Mouse (Mus musculus) embryonic facial prominence, embryonic 13.5 days (tissue): ENCODE measurements at regions not wholly inside any gene's neighbourhood (a gene's known extent, or its start where the extent isn't known, plus 50 kb on each side); places are given as distances from the start of the nearest gene placed in this dataset.

Source experiments
- ATAC-seq: fragments of 200-750 bp; cut with Nextera tagmentation; 2 replicates; pipeline ENCODE4 v1.8.0; 2017; ENCODE audit warnings: low read depth; ENCODE audit not compliant: insufficient number of reproducible peaks, insufficient read depth, low FRiP score, low TSS enrichment
- H3K27ac ChIP-seq: fragments of 300-500 bp; sonication (generic); 2 replicates; pipeline ENCODE4 v1.5.1; 2015; ENCODE audit warnings: moderate library complexity, mild to moderate bottlenecking, inconsistent platforms
- H3K27me3 ChIP-seq: fragments of 300-500 bp; sonication (generic); 2 replicates; pipeline ENCODE4 v1.6.1; 2015; ENCODE audit warnings: mild to moderate bottlenecking, inconsistent platforms
- H3K36me3 ChIP-seq: fragments of 300-500 bp; sonication (generic); 2 replicates; pipeline ENCODE4 v1.6.1; 2015; ENCODE audit warnings: mild to moderate bottlenecking, inconsistent platforms
- H3K4me1 ChIP-seq: fragments of 300-500 bp; sonication (generic); 2 replicates; pipeline ENCODE4 v1.6.1; 2015; ENCODE audit warnings: inconsistent platforms
- H3K4me2 ChIP-seq: fragments of 300-500 bp; sonication (generic); 2 replicates; pipeline ENCODE4 v1.6.1; 2015; ENCODE audit warnings: moderate library complexity, mild to moderate bottlenecking, inconsistent platforms
- H3K4me3 ChIP-seq: fragments of 300-500 bp; sonication (generic); 2 replicates; pipeline ENCODE4 v1.5.1; 2015; ENCODE audit warnings: mild to moderate bottlenecking, inconsistent platforms
- H3K9ac ChIP-seq: fragments of 300-500 bp; sonication (generic); 2 replicates; pipeline ENCODE4 v1.6.1; 2015; ENCODE audit warnings: mild to moderate bottlenecking, inconsistent platforms
- H3K9me3 ChIP-seq: fragments of 300-500 bp; sonication (generic); 2 replicates; pipeline ENCODE4 v1.6.1; 2016; ENCODE audit warnings: inconsistent platforms
- WGBS: fragments of 180-500 bp; shearing (Covaris S2); methylation state at CpG from one replicate; pipeline ENCODE4 v1.1.7; 2015; ENCODE audit warnings: mixed read lengths; 5-methylcytosine and 5-hydroxymethylcytosine counted together

- no peaks in the 10 kb centered on the region for H3K9me3 ChIP-seq
- H3K27me3 ChIP-seq, result no peaks in the 10 kb centered on the region
- peaks cover 11% of the 10 kb centered on the region; the same call in 1 of the 2 replicates for H3K4me1 ChIP-seq
- no peak overlapping the region for H3K9ac ChIP-seq
- no peak overlapping the region for H3K4me3 ChIP-seq
- ATAC-seq, result no peak
- H3K4me2 ChIP-seq, result no peak overlapping the region
- no peaks in the 10 kb centered on the region for H3K36me3 ChIP-seq
- no peak overlapping the region for H3K27ac ChIP-seq
These were observed 159.2 kb upstream of the Plxnc1 start for GRCm38 (mm10) chr10:95103808-95104207.

- WGBS, result 77% methylated on average over 4 of the region's 4 CpGs
- Histone ChIP-seq H3K36me3 (no peaks in the 10 kb centered on the region), H3K4me2 (no peak overlapping the region), H3K9me3 (no peaks in the 10 kb centered on the region), H3K9ac (no peak overlapping the region), H3K4me1 (peaks cover 10% of the 10 kb centered on the region; the same call in 1 of the 2 replicates), H3K4me3 (no peak overlapping the region), H3K27ac (no peak overlapping the region), H3K27me3 (no peaks in the 10 kb centered on the region)
- ATAC-seq, result no peak
These were observed 158.3 kb upstream of the Plxnc1 start for GRCm38 (mm10) chr10:95102981-95103380.

- no peak overlapping the region for H3K4me3 ChIP-seq
- no peak overlapping the region for H3K4me2 ChIP-seq
- 77% methylated on average over 5 of the region's 5 CpGs for WGBS
- no peaks in the 10 kb centered on the region for H3K36me3 ChIP-seq
- ATAC-seq, result no peak
- H3K9me3 ChIP-seq, result no peaks in the 10 kb centered on the region
- H3K4me1 ChIP-seq, result no peaks in the 10 kb centered on the region
- no peak overlapping the region for H3K27ac ChIP-seq
- no peaks in the 10 kb centered on the region for H3K27me3 ChIP-seq
- H3K9ac ChIP-seq, result no peak overlapping the region
These were observed 155.3 kb upstream of the Plxnc1 start for GRCm38 (mm10) chr10:95099906-95100305.

GRCm38 (mm10) chr10:95095847-95096246 is 151.2 kb upstream of the Plxnc1 start:
- no peak for ATAC-seq
- H3K4me2 ChIP-seq, result no peak overlapping the region
- no peak overlapping the region for H3K9ac ChIP-seq
- H3K36me3 ChIP-seq, result no peaks in the 10 kb centered on the region
- no peak overlapping the region for H3K27ac ChIP-seq
- H3K9me3 ChIP-seq, result no peaks in the 10 kb centered on the region
- WGBS, result 80% methylated on average over 4 of the region's 4 CpGs
- H3K4me3 ChIP-seq, result no peak overlapping the region
- no peaks in the 10 kb centered on the region for H3K27me3 ChIP-seq
- H3K4me1 ChIP-seq, result peaks cover 5% of the 10 kb centered on the region

GRCm38 (mm10) chr10:95094771-95095170 is 150.1 kb upstream of the Plxnc1 start:
- Histone ChIP-seq H3K36me3 (no peaks in the 10 kb centered on the region), H3K4me2 (no peak overlapping the region), H3K9me3 (no peaks in the 10 kb centered on the region), H3K4me3 (no peak overlapping the region), H3K9ac (no peak overlapping the region), H3K4me1 (peaks cover 5% of the 10 kb centered on the region), H3K27ac (no peak overlapping the region), H3K27me3 (no peaks in the 10 kb centered on the region)
- no peak for ATAC-seq
- WGBS, result 54% methylated on average over 8 of the region's 8 CpGs

- H3K9me3 ChIP-seq, result no peaks in the 10 kb centered on the region
- peaks cover 8% of the 10 kb centered on the region for H3K4me1 ChIP-seq
- WGBS, result 53% methylated on average over 5 of the region's 5 CpGs
- H3K4me3 ChIP-seq, result no peak overlapping the region
- no peak overlapping the region for H3K4me2 ChIP-seq
- ATAC-seq, result no peak
- H3K27me3 ChIP-seq, result no peaks in the 10 kb centered on the region
- H3K9ac ChIP-seq, result no peak overlapping the region
- H3K36me3 ChIP-seq, result no peaks in the 10 kb centered on the region
- no peak overlapping the region for H3K27ac ChIP-seq
These were observed 148.6 kb upstream of the Plxnc1 start for GRCm38 (mm10) chr10:95093266-95093665.

GRCm38 (mm10) chr10:95091086-95091485 is 146.5 kb upstream of the Plxnc1 start:
- Histone ChIP-seq H3K36me3 (no peaks in the 10 kb centered on the region), H3K4me1 (peaks cover 12% of the 10 kb centered on the region), H3K4me3 (no peak overlapping the region), H3K9me3 (no peaks in the 10 kb centered on the region), H3K27me3 (peaks cover 15% of the 10 kb centered on the region), H3K4me2 (no peak overlapping the region), H3K27ac (no peak overlapping the region), H3K9ac (no peak overlapping the region)
- WGBS, result 42% methylated on average over 6 of the region's 6 CpGs
- ATAC-seq, result no peak

- H3K4me3 ChIP-seq, result no peak overlapping the region
- peaks cover 20% of the 10 kb centered on the region for H3K27me3 ChIP-seq
- H3K4me2 ChIP-seq, result no peak overlapping the region
- H3K36me3 ChIP-seq, result no peaks in the 10 kb centered on the region
- H3K27ac ChIP-seq, result no peak overlapping the region
- 93% methylated on average over 4 of the region's 4 CpGs for WGBS
- H3K9me3 ChIP-seq, result no peaks in the 10 kb centered on the region
- H3K4me1 ChIP-seq, result peaks cover 12% of the 10 kb centered on the region
- ATAC-seq, result no peak
- H3K9ac ChIP-seq, result no peak overlapping the region
These were observed 146.0 kb upstream of the Plxnc1 start for GRCm38 (mm10) chr10:95090641-95091040.

GRCm38 (mm10) chr10:95090035-95090434 is 145.4 kb upstream of the Plxnc1 start:
- H3K9me3 ChIP-seq, result no peaks in the 10 kb centered on the region
- no peak overlapping the region for H3K27ac ChIP-seq
- peaks cover 24% of the 10 kb centered on the region for H3K27me3 ChIP-seq
- no peak overlapping the region for H3K4me2 ChIP-seq
- H3K4me1 ChIP-seq, result peaks cover 12% of the 10 kb centered on the region
- ATAC-seq, result no peak
- no peak overlapping the region for H3K9ac ChIP-seq
- WGBS, result 89% methylated on average over 9 of the region's 9 CpGs
- no peak overlapping the region for H3K4me3 ChIP-seq
- no peaks in the 10 kb centered on the region for H3K36me3 ChIP-seq

- Histone ChIP-seq H3K36me3 (no peaks in the 10 kb centered on the region), H3K27ac (no peak overlapping the region), H3K4me1 (peaks cover 24% of the 10 kb centered on the region), H3K27me3 (peaks cover 24% of the 10 kb centered on the region), H3K4me3 (no peak overlapping the region), H3K4me2 (peak overlapping the region; percentile 28; the same call in 1 of the 2 replicates), H3K9ac (no peak overlapping the region), H3K9me3 (no peaks in the 10 kb centered on the region)
- WGBS, result 33% methylated on average over 13 of the region's 13 CpGs
- no peak for ATAC-seq
These were observed 143.4 kb upstream of the Plxnc1 start for GRCm38 (mm10) chr10:95087864-95088570.

- no peak for ATAC-seq
- H3K36me3 ChIP-seq, result no peaks in the 10 kb centered on the region
These were observed 142.1 kb upstream of the Plxnc1 start for GRCm38 (mm10) chr10:95086755-95087154.

GRCm38 (mm10) chr10:95085688-95086268 is 141.1 kb upstream of the Plxnc1 start:
- Histone ChIP-seq H3K9me3 (no peaks in the 10 kb centered on the region), H3K4me1 (peaks cover 24% of the 10 kb centered on the region), H3K36me3 (no peaks in the 10 kb centered on the region), H3K9ac (no peak overlapping the region), H3K27me3 (peaks cover 24% of the 10 kb centered on the region), H3K4me2 (no peak overlapping the region), H3K4me3 (no peak overlapping the region), H3K27ac (no peak overlapping the region)
- WGBS, result 80% methylated on average over 8 of the region's 8 CpGs
- ATAC-seq, result no peak

More at GRCm38 (mm10) chr10:95086755-95087154, 142.1 kb upstream of the Plxnc1 start:
- 73% methylated on average over 4 of the region's 4 CpGs for WGBS
- Histone ChIP-seq H3K27ac (no peak overlapping the region), H3K9ac (no peak overlapping the region), H3K4me3 (no peak overlapping the region), H3K4me2 (no peak overlapping the region), H3K9me3 (no peaks in the 10 kb centered on the region), H3K27me3 (peaks cover 24% of the 10 kb centered on the region), H3K4me1 (peaks cover 29% of the 10 kb centered on the region)
